Mouse (Mus musculus) T-cell, adult 66 days (primary cell): ENCODE results near the gene Fmc1. TPM values are rescaled to one million over a fixed set of nuclear protein-coding genes. Genes with fewer than 3 reads are reported as not detected.

Source experiments
- total RNA-seq, 2 experiments: library from RNA; stranded (reverse); gene quantifications; 3 replicates in 1 of 2; 4 replicates in 1 of 2; pipeline ENCODE4 v1.2.4; 2023

The Fmc1 gene
- 10 to 100 TPM; 20.4 to 33.4 TPM for total RNA-seq

GRCm38 (mm10) chr6:38533428-38534405 is at the start of gene Fmc1:
Fmc1 (plus strand) TSS chr6:38533502.

DNA sequence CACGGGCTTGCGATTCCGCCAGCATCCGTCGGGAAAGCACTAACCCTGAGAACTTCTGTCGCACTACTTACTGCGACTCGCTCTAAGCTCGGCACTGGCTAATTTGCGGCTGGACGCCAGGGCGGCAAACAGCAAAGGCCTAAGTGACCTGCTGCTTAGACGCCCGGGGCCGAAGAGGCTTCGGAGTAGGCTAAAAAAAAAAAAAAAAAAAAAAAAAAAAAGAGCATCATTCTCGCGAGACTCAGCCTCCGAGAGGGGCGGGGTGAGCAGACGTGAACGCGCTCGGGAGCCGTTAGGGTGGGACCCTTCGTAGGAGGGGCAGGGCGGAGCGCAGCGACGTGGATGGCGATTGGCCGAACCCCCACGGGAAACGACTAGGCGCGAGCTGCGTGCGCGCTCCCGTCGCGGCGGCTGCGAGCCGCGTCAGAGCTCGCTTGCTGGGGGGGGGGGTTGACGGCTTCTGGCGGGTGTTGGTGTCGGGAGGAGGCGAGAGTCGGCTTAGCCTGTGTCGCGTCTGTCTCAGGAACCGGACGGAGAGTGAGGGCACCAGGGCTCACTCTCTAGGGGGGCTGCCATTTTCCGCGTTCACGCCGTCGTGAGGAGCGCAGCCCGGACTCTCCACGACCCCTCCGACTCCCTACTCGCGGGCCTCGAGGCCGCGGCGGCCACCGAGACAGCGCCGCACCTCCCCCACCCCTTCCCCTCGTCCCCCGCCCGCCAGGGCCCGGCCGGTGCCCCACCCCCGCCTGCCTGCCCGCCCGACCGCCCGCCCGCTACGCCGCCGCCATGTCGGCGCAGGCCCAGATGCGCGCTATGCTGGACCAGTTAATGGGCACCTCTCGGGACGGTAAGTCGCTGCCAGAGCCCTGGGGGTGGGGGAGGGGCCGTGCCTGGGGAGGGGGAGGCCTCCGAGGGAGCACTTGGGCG is 18.0 kb downstream of the Fmc1 start, which contains the start of gene Luc7l2:
TSS of gene Luc7l2 (plus strand) at position 273 of the 927 bp plus-strand sequence.

Other genes starting within 250 kb of the Fmc1 start
- 1 to 10 TPM; 8.8 to 8.9 TPM for gene Zc3hav1l, start 234.2 kb upstream of the Fmc1 start, total RNA-seq
- 100 to 1,000 TPM; 314 to 339 TPM for gene Zc3hav1, start 178.9 kb upstream of the Fmc1 start, total RNA-seq
- not detected for gene Ttc26, start 152.0 kb upstream of the Fmc1 start, total RNA-seq
- 10 to 100 TPM; 56.4 to 57.7 TPM for gene Ubn2, start 99.6 kb upstream of the Fmc1 start, total RNA-seq
- gene Luc7l2, start 17.8 kb downstream of the Fmc1 start, total RNA-seq = 100 to 1,000 TPM; 392 to 406 TPM
- gene Klrg2, start 103.7 kb downstream of the Fmc1 start, total RNA-seq = not detected
- gene Clec2l, start 129.6 kb downstream of the Fmc1 start, total RNA-seq = not detected